Mouse (Mus musculus): Measurements from ENCODE around the gene Gm30302.

DNA sequence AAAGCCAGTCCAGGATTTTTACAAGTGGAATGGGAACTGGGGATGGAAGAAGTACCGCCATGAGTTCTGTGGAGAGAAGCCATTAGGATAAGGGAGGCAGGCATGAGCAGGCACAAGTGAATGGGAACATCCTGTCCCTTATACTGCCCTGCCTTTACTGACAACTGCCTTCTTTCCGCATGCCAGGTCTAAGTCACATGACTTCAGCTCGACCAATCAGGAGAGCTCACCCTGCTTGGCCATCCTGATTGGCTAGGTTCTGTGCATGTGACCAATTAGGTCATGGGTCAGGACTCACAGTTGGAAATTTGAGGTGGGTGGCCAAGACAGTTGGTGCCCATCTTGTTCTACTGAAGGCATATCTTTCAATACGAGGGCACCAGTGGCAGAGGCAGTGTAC lies 15.6 kb upstream of the Gm30302 start:
- no peak for TF ChIP-seq TAL1 (conservative IDR thresholded peaks at IDR 0.05; ENCODE audit: low read depth, low read length)
- no peak for TF ChIP-seq CTCF (IDR thresholded peaks at IDR 0.05; ENCODE audit: low read depth, low read length)

Data from G1E (cell line).